Mouse (Mus musculus): ENCODE data around the gene Foxd3.

GRCm38 (mm10) chr4:99660073-99660611, 4.0 kb downstream of the Foxd3 start:
- TF ChIP-seq CTCF (IDR thresholded peaks at IDR 0.05; ENCODE audit: borderline replicate concordance, control insufficient read depth, extremely low read depth, insufficient read depth, low read length, poor library complexity) (no peak), POLR2A (IDR thresholded peaks at IDR 0.05; ENCODE audit: control insufficient read depth, extremely low read depth, insufficient read depth, low read length, poor library complexity) (no peak)
